Mouse (Mus musculus): ENCODE measurements around the gene Pck1. TPM values are rescaled to one million over a fixed set of nuclear protein-coding genes. Genes with fewer than 3 reads are reported as not detected.

Gene Pck1
- total RNA-seq, 2 experiments from 2014 or later = not detected

DNA sequence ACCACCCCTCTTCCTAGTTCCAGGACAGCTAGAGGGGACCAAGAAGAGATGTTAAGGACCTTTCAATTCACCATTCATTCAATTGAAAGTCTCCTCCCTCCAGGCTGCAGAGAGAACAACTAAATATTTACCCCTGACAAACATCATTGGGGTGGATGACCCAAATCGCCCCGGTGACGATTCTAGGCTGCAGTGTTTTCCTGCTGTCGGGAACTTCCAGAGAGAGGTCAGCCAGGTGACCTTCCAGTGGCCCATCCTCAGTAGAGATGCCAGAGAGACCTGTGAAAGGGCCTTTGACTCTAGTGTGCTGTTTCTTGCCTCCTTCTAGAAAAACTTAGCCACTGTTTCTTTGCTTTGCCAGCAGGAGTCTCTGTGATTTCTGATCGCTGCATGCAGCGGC is 6.1 kb upstream of the Pck1 start:
- ATAC-seq (replicated peaks; ENCODE audit: low FRiP score, poor library complexity, severe bottlenecking) = no peak

DNA sequence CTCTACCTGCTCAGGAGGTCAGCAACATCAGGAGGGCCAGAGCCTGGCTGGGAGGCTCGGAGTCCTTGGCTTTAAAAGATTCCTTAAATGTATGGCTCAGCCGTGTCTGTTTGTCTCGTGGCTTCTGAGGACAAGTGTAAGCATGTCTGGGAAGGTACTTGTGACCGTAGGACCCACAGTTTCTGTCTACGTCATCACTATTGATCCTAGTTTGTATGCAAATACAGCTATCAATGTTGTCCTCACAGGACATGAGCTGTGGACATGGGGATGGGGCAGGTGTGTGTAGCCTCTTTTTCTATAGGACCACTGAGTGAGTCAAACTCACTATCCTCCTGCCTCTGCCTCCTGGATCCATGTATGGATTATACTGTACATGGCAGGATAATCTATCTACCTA is 4.8 kb upstream of the Pck1 start:
- ATAC-seq (replicated peaks; ENCODE audit: low FRiP score, poor library complexity, severe bottlenecking) = no peak

DNA sequence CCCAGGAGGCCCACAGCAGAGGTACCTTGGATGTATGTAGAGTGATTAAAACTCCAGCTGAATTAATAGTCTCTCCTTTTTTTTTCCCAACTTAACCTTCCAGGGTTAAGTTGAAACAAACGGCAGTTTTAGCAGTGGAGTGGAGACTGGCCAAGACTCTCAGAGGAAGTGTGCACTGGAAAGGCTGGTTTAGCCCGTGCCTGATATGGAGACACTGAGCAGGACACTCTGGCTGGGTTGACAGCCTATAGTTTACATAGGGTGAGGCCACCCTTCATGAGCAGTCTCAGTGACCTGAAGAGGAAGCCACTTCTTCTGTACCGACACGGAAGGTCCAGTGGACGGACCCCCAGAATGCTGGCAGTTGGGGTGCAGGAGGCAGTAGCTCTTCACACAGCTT is 1.5 kb upstream of the Pck1 start:
- ATAC-seq (replicated peaks; ENCODE audit: low FRiP score, poor library complexity, severe bottlenecking) = no peak

DNA sequence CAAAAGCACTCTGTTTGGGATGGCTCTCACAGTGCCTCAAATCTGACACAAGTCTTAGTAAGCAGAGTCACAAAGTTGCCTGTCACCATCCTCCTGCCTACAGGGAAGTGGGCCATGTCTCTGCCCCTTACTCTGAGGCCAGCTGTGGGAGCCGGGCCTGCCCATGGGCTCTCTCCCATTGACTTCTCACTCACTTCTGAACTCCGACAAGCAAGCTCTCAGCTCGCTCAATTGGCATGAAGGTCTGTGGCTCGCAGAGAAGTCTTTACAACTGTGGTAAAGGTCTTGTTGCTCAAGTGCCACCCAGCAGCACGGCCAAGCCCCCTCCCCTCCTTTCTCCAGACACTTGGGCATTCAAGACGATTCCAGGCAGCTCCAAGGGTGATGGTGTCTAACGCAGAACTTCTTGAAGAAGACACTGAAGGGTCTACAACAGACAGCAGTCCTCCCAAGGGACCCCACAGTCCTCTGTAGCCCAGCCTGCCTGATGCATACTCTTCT is 1.0 kb upstream of the Pck1 start:
- ATAC-seq (replicated peaks; ENCODE audit: low FRiP score, poor library complexity, severe bottlenecking) = no peak

DNA sequence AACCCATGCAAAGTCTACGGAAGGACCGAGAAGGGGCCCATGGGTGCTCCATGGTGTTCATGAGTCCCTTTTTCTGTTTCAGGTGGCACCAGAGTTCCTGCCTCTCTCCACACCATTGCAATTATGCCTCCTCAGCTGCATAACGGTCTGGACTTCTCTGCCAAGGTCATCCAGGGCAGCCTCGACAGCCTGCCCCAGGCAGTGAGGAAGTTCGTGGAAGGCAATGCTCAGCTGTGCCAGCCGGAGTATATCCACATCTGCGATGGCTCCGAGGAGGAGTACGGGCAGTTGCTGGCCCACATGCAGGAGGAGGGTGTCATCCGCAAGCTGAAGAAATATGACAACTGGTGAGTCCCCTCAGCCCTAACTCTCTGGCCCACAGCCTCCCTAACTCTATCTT is 418 bp downstream of the Pck1 start:
- no peak for ATAC-seq (replicated peaks; ENCODE audit: low FRiP score, poor library complexity, severe bottlenecking)

DNA sequence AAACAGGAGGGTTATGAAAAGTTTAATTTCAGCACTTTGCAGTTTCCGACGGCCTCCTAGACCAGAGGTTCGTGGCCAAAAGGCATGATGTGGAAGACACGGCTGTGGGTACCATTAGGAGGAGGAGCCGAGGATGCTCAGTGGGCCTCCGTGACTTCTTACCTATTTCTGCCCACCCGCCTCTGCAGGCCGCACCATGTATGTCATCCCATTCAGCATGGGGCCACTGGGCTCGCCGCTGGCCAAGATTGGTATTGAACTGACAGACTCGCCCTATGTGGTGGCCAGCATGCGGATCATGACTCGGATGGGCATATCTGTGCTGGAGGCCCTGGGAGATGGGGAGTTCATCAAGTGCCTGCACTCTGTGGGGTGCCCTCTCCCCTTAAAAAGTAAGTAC is 1.7 kb downstream of the Pck1 start:
- no peak for ATAC-seq (replicated peaks; ENCODE audit: low FRiP score, poor library complexity, severe bottlenecking)

DNA sequence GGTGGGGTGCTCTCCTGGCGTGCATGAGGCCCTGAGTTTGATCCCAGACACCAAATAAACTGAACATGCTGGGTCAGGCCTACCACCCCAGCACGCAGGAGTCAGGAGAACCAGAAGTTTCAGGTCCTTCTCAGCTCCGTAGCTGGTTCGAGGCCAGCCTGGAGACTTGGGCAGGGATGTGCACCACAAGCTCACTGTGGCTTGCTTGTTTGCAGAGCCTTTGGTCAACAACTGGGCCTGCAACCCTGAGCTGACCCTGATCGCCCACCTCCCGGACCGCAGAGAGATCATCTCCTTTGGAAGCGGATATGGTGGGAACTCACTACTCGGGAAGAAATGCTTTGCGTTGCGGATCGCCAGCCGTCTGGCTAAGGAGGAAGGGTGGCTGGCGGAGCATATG is 2.1 kb downstream of the Pck1 start:
- ATAC-seq (replicated peaks; ENCODE audit: low FRiP score, poor library complexity, severe bottlenecking) = no peak

DNA sequence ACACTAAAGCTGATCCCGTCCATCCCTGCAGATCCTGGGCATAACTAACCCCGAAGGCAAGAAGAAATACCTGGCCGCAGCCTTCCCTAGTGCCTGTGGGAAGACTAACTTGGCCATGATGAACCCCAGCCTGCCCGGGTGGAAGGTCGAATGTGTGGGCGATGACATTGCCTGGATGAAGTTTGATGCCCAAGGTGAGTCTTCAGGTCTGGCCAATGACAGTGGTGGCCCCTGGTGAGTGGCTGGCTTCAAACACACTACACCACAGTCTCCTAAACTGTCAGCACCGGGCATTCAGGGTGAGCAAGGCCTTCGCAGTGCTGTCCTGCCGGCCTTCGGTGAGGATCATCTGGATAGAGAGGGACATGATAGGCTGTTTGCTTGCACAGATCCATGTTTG is 3.1 kb downstream of the Pck1 start:
- ATAC-seq (replicated peaks; ENCODE audit: low FRiP score, poor library complexity, severe bottlenecking) = no peak

DNA sequence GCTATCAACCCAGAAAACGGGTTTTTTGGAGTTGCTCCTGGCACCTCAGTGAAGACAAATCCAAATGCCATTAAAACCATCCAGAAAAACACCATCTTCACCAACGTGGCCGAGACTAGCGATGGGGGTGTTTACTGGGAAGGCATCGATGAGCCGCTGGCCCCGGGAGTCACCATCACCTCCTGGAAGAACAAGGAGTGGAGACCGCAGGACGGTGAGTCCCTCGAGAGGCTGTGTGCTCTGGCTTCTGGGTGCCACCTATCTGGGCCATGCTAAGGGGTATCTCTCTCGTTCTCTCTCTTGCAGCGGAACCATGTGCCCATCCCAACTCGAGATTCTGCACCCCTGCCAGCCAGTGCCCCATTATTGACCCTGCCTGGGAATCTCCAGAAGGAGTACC is 4.1 kb downstream of the Pck1 start:
- ATAC-seq (replicated peaks; ENCODE audit: low FRiP score, poor library complexity, severe bottlenecking) = no peak

DNA sequence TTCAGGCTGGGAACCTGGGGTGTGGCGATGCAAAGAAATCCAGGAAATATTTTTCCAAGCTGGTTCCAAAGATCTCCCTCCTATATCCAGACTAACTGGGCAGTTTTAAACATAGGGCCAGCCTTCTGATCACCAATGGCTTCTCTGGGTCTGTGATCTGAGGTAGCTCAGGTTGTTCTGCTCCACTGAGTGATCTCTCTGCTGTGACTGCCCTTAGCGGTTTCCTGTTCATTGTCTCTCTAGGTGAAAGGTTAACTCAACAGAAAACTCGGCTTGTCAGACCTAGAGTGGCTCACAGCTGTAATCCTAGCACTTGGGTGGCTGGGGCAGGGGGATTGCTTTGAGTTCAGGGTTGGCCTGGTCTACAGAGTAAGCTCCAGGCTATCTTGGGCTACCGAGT is 4.5 kb downstream of the Pck1 start:
- no peak for ATAC-seq (replicated peaks; ENCODE audit: low FRiP score, poor library complexity, severe bottlenecking)

DNA sequence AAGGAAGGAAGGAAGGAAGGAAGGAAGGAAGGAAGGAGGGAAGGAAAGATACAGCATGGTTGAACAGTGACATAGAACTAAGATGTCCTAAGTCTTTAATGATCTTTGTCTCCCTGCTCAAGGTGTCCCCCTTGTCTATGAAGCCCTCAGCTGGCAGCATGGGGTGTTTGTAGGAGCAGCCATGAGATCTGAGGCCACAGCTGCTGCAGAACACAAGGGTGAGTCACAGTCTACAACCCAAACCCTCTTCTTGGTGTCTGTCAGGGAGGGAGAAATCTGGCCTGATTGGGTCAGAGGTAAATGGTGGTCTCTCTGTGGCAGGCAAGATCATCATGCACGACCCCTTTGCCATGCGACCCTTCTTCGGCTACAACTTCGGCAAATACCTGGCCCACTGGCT is 5.0 kb downstream of the Pck1 start:
- no peak for ATAC-seq (replicated peaks; ENCODE audit: low FRiP score, poor library complexity, severe bottlenecking)

DNA sequence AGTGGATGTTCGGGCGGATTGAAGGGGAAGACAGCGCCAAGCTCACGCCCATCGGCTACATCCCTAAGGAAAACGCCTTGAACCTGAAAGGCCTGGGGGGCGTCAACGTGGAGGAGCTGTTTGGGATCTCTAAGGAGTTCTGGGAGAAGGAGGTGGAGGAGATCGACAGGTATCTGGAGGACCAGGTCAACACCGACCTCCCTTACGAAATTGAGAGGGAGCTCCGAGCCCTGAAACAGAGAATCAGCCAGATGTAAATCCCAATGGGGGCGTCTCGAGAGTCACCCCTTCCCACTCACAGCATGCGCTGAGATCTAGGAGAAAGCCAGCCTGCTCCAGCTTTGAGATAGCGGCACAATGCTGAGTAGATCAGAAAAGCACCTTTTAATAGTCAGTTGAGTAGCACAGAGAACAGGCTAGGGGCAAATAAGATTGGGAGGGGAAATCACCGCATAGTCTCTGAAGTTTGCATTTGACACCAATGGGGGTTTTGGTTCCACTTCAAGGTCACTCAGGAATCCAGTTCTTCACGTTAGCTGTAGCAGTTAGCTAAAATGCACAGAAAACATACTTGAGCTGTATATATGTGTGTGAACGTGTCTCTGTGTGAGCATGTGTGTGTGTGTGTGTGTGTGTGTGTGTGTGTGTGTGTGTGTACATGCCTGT is 5.7 kb downstream of the Pck1 start:
- ATAC-seq (replicated peaks; ENCODE audit: low FRiP score, poor library complexity, severe bottlenecking) = no peak

DNA sequence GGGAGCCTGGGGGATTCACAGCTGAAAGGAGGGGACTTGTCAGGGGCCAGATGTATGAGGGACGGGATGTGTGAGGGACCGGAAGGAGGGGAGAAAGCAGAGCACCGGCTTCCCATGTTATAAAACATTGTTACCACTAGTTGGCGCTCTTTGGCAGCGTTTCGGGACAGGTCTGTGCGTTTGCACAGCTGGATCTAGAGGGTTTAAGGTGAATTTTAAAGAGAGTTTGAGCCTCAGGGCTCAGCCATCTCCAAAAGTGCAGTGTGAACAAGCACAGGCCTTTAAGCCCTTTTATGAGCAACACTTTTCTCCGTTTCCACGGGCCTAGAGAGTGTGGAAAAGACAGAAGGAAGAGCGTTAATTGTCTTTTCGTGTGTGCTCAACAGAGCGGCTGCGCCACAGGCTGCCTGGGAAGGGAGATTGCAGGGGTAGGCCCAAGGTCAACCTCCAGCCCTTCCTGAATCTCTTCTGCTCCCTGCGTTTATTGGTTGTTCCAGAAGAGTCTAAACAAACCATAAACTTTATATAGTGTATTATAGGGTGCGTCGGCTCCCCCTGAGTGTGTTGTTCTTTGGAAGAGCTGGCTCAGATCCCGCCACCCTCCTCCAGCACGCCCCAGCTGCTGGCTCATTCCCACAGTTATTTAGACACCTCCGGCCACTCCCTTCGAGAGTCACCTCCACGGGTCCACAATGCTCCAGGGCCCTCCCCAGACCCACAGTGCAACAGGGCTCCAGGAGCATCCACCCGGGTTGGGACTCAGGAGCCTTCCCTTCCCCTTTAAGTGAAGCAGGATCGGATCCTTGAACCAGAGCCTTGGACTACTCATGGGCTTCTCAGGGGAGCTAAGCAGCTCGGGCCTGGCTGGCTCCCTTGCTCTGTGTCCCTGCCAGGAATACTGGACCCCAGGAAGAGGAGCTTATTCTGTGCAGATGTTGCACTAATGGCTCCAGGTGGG is 6.8 kb downstream of the Pck1 start:
- ATAC-seq (replicated peaks; ENCODE audit: low FRiP score, poor library complexity, severe bottlenecking) = peak; percentile 79

DNA sequence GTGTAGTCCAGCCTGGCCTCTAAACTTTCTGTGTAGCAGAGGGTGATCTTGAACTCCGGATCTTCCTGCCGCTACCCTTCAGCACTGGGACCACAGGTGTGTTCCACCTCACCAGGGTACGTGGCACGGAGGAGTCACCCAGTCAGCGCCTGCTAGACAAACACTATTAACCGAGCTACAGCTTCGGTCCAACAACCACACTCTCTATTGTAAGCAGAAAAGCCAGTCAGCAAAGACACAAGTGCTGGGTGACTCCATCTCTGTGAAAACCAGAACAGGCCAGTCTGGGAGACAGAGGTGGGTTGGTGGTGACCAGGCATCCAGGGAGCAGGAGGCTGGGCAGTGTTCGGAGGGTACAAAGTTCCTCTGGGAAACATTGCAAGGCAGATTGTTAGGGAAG is 10.5 kb downstream of the Pck1 start:
- no peak for ATAC-seq (replicated peaks; ENCODE audit: low FRiP score, poor library complexity, severe bottlenecking)

DNA sequence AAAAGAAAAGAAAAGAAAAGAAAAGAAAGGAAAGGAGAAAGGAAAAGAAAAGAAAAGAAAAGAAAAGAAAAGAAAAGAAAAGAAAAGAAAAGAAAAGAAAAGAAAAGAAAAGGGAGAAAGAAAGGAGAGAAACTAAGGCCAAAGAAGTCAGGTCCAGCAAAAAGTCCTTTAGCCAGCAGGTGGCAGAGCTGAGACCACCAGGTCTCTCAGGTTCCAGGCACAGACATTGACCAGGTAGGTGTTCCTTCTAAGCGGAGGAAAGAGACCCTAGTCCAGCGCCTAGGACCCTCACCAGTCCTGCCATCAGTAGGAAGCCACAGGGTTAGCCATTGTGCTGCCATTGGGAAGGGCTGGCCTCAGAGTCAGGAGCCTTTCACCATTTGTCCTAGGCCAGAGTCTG is 11.5 kb downstream of the Pck1 start:
- no peak for ATAC-seq (replicated peaks; ENCODE audit: low FRiP score, poor library complexity, severe bottlenecking)

DNA sequence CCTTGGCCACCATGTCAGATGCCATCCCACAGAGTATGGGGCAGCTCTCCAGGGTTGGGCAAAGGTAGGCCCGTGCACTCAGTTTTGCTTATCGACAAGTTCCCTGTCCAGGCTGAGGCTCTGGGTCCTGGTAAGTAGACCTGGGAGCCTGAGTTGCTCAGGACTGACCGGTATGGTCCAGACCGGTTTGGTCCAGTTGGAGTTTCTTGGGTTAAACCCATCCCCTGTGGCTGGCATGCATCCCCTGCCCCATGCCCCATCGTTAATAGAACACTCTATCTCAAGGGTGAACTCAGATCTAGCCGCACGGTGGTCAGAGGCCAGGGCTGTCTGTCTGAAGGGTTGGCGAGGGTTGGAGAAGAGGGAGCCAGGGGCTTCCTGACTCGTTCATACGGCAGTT is 12.1 kb downstream of the Pck1 start:
- ATAC-seq (replicated peaks; ENCODE audit: low FRiP score, poor library complexity, severe bottlenecking) = no peak

DNA sequence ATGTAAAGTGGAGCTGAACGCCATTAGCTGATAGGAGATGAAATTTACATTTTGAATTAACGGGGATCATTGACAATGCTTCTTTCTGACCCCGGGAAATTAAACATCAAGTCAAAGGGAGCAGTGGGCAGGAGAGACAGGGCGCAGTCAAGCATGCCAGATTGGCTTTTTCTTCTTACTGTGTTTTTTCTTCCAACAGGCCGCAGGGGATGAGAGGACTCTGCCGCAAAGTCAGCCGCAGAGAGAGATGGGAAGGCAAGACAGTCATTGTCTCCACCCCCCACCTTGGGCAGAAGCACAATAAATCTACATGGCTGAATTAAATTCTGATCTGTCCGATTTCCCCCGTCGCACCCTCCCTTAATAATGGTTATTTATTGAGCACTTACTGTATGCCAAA is 12.5 kb downstream of the Pck1 start:
- no peak for ATAC-seq (replicated peaks; ENCODE audit: low FRiP score, poor library complexity, severe bottlenecking)

DNA sequence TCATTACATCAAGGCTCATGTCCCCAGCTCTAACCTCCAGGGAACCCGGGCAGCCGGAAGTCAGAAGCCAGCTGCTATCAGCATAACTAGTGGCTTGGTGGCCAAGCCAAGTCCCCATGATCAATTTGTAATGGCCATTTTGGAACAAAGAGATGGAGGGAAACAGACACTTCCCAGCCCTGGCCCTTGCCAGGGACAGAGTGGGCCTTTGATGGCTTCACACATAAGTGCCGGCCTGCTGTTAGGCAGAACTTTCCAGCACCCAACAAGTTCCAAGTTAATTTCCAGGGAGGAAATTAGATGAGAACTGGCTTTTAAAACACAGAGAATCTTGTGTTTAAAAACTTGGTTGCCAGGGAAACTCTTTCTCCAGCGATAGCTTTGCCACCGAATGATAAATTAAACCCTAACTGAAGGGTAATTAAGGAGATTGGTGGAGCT is 15.6 kb downstream of the Pck1 start:
- no peak for ATAC-seq (replicated peaks; ENCODE audit: low FRiP score, poor library complexity, severe bottlenecking)

DNA sequence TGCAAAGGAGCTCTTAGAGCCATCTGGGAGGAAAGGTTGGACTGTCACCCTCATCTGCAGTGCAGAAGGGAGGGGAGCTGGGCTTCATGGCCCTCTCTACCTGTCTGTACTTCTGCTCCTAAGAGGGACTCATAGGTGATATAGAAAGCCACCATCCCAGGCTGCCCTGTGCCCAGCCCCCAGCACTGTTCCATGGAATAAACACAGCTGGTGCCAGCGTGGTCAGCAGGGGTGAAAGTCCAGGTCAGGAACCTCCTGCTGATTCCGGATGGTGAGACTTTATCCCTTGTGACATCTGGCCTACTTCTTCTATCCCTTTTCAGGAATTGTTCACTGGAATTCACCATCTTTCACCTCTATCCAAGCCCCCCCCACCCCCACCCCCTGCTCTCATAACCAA is 17.2 kb downstream of the Pck1 start:
- no peak for ATAC-seq (replicated peaks; ENCODE audit: low FRiP score, poor library complexity, severe bottlenecking)

DNA sequence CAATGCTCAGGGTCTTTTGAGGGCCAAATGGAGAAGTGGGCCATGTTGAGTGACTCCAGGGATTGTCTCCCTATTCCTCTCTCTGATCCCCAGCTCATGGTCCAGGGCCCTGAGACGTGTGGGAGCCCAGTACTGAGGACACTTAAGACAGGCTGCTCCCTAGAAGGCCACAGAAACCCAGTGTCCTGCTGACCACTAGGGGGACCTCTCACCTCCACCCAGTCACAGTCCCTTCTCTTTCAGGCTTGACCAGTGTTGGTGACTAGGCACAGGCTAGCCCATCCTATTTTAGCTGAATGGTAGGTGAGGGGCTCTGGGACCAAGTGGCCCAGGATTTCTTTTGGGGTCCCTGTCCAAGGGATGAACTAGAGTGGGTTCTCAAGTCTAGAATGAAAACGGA is 17.9 kb downstream of the Pck1 start:
- peak; percentile 58 for ATAC-seq (replicated peaks; ENCODE audit: low FRiP score, poor library complexity, severe bottlenecking)

DNA sequence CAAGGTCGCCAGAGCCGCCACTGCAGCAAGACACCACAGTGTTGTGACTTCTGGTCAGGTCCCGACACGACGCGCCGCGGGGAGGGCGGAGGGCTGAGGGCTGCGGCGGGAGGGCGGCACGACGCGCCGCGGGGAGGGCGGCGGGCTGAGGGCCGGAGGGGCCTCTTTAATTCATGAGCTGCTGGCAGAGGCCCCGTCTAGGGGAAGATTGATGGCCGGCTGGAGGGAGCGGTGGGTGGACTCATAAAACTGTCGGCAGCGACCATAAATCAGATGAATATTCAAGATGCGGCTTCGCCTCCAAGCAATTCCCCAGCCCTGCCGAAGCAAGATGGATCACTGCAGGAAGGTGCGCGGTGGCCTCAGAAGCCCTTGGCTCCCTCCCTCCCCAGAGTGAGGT is 18.6 kb downstream of the Pck1 start:
- ATAC-seq (replicated peaks; ENCODE audit: low FRiP score, poor library complexity, severe bottlenecking) = no peak
